Mouse (Mus musculus) thymus, adult 2 months (tissue): Measurements from ENCODE around the gene Mepe.

ENCODE experiments used
- CTCF ChIP-seq: fragments of 200-500 bp; IDR thresholded peaks from 2 replicates; pipeline ENCODE4 v1.5.1; 2012; ENCODE audit warnings: mild to moderate bottlenecking, control low read depth, low read length, moderate library complexity, borderline replicate concordance; ENCODE audit not compliant: control insufficient read depth, poor library complexity, insufficient read depth; ENCODE audit errors: extremely low read depth
- POLR2A ChIP-seq: fragments of 200-500 bp; IDR thresholded peaks from 2 replicates; pipeline ENCODE4 v1.6.1; 2012; ENCODE audit warnings: mild to moderate bottlenecking, low read length, control low read depth, moderate library complexity; ENCODE audit not compliant: control insufficient read depth, poor library complexity, insufficient read depth; ENCODE audit errors: extremely low read depth

DNA sequence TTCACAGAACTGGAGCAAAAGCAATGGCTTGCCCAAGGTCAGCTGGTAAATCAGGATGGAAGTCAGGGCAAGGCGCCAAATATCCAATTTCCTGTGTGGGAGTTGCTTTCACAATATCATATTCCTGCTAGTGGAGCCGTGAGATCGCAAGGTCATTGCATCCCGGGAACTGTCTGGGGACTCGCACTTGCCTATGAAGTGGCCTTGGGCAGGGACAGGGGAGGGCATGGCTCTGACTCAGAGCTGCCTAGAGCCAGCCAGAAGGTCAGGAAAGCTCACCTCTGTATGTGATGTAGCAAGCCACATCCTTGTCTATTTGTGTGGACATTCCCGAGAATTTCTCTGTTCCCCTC, 49.2 kb downstream of the Mepe start:
- TF ChIP-seq POLR2A (no peak), CTCF (no peak)
